Mouse (Mus musculus) right cerebral cortex, postnatal 36 days (tissue): ENCODE measurements at regions not wholly inside any gene's neighbourhood (a gene's known extent, or its start where the extent isn't known, plus 50 kb on each side); places are given as distances from the start of the nearest gene placed in this dataset.

Source experiments
- DNase-seq, 2 experiments: peaks; one replicate each; pipeline ENCODE4 v3.0.0; 2022; ENCODE audit warnings: low spot score in 2 of 2, mixed read lengths in 1 of 2

DNA sequence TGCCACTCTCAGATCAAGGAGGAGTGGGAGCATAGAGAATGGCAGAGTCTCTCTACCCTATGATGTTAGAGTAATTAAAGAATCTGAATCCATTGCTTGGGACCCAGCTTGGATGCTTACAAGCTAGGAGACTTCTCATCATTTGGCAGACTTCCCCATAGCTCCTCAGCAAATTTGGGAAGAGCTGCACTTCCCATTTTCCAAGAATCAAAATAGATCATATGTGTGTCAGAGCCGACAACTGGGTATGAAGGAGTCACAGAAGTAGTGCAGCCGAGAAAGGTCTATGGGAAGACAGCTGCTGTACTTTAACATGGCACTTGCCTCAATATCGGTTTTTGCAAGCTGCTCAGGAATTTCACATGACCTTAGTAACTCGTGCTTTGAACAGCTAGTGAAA lies 596.8 kb downstream of the Gm9195 start:
- DNase-seq = peak in 1 of 2 experiments; percentile 20

GRCm38 (mm10) chr14:71893361-71893760 lies 598.3 kb downstream of the Gm9195 start:
- no peak for DNase-seq

- DNase-seq = no peak
Measured at GRCm38 (mm10) chr14:71891667-71892066, 600.0 kb downstream of the Gm9195 start.

- DNase-seq = no peak
Measured at GRCm38 (mm10) chr14:71882871-71883270, 608.8 kb downstream of the Gm9195 start.

DNA sequence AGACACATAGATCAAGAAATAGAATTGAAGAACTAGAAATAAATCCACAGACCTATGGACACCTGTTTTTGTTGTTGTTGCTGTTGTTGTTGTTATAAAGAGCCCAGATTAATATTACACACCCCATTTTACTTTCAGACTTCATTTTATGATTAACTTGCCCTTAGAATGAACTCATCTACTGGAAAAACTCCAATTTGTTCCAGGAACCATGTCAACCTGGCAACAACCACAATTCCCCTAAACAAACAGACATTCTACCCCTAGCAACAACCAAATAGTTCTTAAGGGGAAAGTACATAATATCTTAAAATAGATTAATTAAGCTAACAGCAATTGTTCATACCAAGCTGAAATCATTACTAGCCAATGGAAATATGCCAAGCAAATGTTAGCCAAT lies 646.1 kb downstream of the Gm9195 start:
- DNase-seq = no peak

- DNase-seq = no peak
Measured at GRCm38 (mm10) chr14:71808863-71809487, 682.7 kb downstream of the Gm9195 start.

- peak in 1 of 2 experiments; percentile 7 for DNase-seq
Measured at GRCm38 (mm10) chr14:71805624-71806023, 686.0 kb downstream of the Gm9195 start.

DNA sequence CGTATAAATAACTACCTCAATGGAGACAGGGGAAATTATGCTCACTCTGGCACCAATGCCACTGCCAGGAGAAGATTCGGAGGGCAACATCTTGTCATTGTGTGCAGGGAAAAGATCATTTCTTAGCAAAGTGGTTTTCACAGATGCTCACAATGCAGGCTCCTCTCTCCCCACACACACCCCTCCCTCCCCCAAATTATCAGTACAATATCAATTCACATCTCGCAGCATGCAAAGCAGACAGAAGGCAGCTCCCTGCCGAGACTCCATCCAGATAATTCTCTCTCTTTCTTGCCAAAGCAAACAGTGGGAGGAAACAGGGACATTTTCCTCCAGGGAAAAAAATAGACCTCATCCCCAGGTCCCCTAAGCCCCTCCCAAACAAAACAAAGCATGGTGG lies 691.8 kb downstream of the Gm9195 start:
- DNase-seq = no peak

- no peak for DNase-seq
Measured at GRCm38 (mm10) chr14:71795713-71796112, 695.9 kb downstream of the Gm9195 start.

GRCm38 (mm10) chr14:71776990-71777525 lies 714.6 kb downstream of the Gm9195 start:
- DNase-seq = no peak

DNA sequence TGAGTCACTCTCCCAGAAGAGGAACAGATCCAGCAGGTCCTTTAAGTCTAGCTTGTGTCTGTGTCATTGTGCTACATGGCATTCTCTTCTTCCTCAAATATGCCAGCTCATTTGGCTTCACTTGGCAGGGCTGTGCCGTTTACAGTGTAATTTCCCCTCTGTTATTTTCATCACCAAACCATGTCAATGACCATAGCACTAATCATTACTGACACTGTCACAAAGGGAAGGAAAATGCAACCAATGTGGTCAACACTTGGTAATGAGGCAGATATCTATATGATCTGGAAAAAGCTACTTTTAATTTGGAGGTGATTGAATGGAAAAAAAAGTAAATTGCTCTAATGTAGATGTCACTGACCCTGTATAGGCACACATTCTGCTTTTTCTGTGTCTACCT lies 724.8 kb downstream of the Gm9195 start:
- no peak for DNase-seq

GRCm38 (mm10) chr14:71728542-71728941 lies 763.1 kb downstream of the Gm9195 start:
- peak; percentile 75 to 90 for DNase-seq

- no peak for DNase-seq
Measured at GRCm38 (mm10) chr14:71723526-71723925, 768.1 kb downstream of the Gm9195 start.

DNA sequence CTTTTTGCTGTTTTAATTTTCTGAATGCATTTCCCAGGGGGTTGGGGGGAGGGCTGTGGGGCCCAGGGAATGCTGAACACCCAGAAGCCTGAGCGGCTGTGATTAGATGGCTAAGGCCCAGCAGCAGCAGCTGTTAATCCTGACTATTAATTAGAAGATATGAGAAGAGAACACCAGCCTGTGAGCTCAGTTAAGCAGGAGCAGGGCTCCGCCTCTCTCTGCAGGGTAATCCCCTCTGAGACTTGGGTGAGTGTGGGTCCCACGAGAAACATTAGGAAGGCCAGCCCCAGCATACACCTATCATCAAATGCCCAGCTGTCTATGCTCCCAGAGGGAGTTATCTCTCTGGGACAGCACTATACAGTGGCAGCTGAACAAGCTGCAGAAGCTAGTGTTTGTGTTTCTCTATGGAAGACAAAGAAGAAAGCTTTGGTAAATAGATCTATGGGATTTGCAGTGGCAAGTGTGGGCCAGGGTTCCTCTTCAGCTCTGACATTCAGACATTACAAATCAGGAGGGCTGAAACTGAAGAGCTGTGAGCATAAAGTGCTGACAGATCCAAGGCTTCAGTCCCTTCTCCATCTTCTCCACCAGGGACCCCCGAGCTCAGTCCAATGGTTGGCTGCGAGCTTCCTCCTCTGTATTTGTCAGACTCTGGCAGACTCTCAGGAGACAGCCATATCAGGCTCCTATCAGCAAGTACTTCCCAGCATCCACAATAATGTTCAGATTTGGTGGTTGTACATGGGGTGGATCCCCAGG lies 781.9 kb downstream of the Gm9195 start:
- no peak for DNase-seq

GRCm38 (mm10) chr14:71692752-71693437 lies 798.7 kb downstream of the Gm9195 start:
- DNase-seq = no peak

- DNase-seq = no peak
Measured at GRCm38 (mm10) chr14:71674564-71674963, 817.1 kb downstream of the Gm9195 start.

DNA sequence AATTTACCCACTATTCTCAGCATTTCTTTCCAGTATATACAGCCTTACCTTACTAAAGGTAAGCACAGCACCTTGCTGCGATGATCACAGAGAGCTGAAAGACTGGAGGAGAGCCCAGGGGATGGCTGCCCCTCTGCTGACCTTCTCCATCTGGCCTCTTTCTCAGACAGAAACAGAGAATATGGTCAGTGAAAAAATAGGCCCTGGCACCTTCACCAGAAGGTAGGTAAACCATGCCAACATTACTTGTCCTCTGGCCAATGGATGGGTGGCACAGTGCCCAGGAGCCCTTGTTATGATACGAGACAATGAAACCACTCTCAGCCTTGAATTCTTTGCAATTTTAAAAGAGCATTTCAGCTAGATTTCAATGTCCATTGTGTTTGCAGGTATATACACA lies 817.8 kb downstream of the Gm9195 start:
- DNase-seq = no peak

GRCm38 (mm10) chr14:71672481-71672880 lies 819.2 kb downstream of the Gm9195 start:
- DNase-seq = no peak

GRCm38 (mm10) chr14:71671994-71672393 lies 819.6 kb downstream of the Gm9195 start:
- no peak for DNase-seq

GRCm38 (mm10) chr14:71670435-71670834 lies 821.2 kb downstream of the Gm9195 start:
- DNase-seq = peak; percentile 7 to 22

GRCm38 (mm10) chr14:71666656-71667055 lies 825.0 kb downstream of the Gm9195 start:
- DNase-seq = no peak

- no peak for DNase-seq
Measured at GRCm38 (mm10) chr14:71660166-71660565, 831.5 kb downstream of the Gm9195 start.
